Mouse (Mus musculus) MEL (cell line): ENCODE measurements at regions not wholly inside any gene's neighbourhood (a gene's known extent, or its start where the extent isn't known, plus 50 kb on each side); places are given as distances from the start of the nearest gene placed in this dataset.

Experiments
- DNase-seq: peaks from one replicate; pipeline ENCODE4 v3.0.0; 2011; ENCODE audit warnings: low read depth, low spot score
- H3K27ac ChIP-seq: 2 replicates; pipeline ENCODE4 v1.5.1; 2012; ENCODE audit warnings: low read depth, mild to moderate bottlenecking, control low read depth, low read length, moderate library complexity; ENCODE audit not compliant: control insufficient read depth
- H3K27me3 ChIP-seq, 2 experiments: fragments of 150-350 bp in 1 of 2; sonication (generic) in 1 of 2; 2 replicates each; pipeline ENCODE4 v1.6.1; 2012; ENCODE audit warnings: low read length in 2 of 2, mild to moderate bottlenecking in 2 of 2, improper control_type of control experiment in 1 of 2, moderate library complexity in 1 of 2; ENCODE audit not compliant: insufficient read depth in 2 of 2, control insufficient read depth in 1 of 2
- H3K36me3 ChIP-seq, 2 experiments: 2 replicates each; pipeline ENCODE4 v1.6.1; 2012 to 2014; ENCODE audit warnings: low read length in 2 of 2, improper control_type of control experiment in 1 of 2, inconsistent platforms in 1 of 2, mild to moderate bottlenecking in 1 of 2; ENCODE audit not compliant: insufficient read depth in 2 of 2, control insufficient read depth in 1 of 2
- H3K4me1 ChIP-seq, 2 experiments: fragments of 150-350 bp in 1 of 2; sonication (generic) in 1 of 2; 2 replicates each; pipeline ENCODE4 v1.6.1; 2012; ENCODE audit warnings: low read length in 2 of 2, improper control_type of control experiment in 1 of 2, mild to moderate bottlenecking in 1 of 2; ENCODE audit not compliant: insufficient read depth in 2 of 2, control insufficient read depth in 1 of 2
- H3K4me3 ChIP-seq, 2 experiments: fragments of 150-350 bp in 1 of 2; sonication (generic) in 1 of 2; 2 replicates each; pipeline ENCODE4 v1.5.1; 2012; ENCODE audit warnings: low read depth in 2 of 2, low read length in 2 of 2, mild to moderate bottlenecking in 2 of 2, moderate library complexity in 2 of 2, control low read depth in 1 of 2, improper control_type of control experiment in 1 of 2; ENCODE audit not compliant: control insufficient read depth in 1 of 2, insufficient read depth in 1 of 2
- H3K79me2 ChIP-seq: 2 replicates; pipeline ENCODE4 v1.6.1; 2012; ENCODE audit warnings: mild to moderate bottlenecking, low read length, moderate library complexity; ENCODE audit not compliant: control insufficient read depth, poor library complexity, insufficient read depth
- H3K9ac ChIP-seq: 2 replicates; pipeline ENCODE4 v1.6.1; 2012; ENCODE audit warnings: low read depth, mild to moderate bottlenecking, control low read depth, low read length, moderate library complexity; ENCODE audit not compliant: control insufficient read depth, poor library complexity, severe bottlenecking
- H3K9me3 ChIP-seq: fragments of 150-350 bp; sonication (generic); replicated peaks from 2 replicates; pipeline ENCODE4 v1.6.1; 2012; ENCODE audit warnings: mild to moderate bottlenecking, low read length, improper control_type of control experiment, moderate library complexity; ENCODE audit not compliant: insufficient read depth
- CHD1 ChIP-seq: IDR thresholded peaks from 2 replicates; pipeline ENCODE4 v1.6.1; 2012; ENCODE audit warnings: low read depth, mild to moderate bottlenecking, inconsistent platforms, low read length, improper control_type of control experiment
- GATA1 ChIP-seq: IDR thresholded peaks from 2 replicates; pipeline ENCODE4 v1.6.1; 2011; ENCODE audit warnings: low read depth, low read length, improper control_type of control experiment
- HCFC1 ChIP-seq: IDR thresholded peaks from 2 replicates; pipeline ENCODE4 v1.6.1; 2012; ENCODE audit warnings: low read depth, mild to moderate bottlenecking, inconsistent platforms, low read length, improper control_type of control experiment, moderate library complexity
- KAT2A ChIP-seq: conservative IDR thresholded peaks from 2 replicates; pipeline ENCODE4 v1.6.1; 2012; ENCODE audit warnings: low read depth, low read length, improper control_type of control experiment, inconsistent platforms
- MAX ChIP-seq: IDR thresholded peaks from 2 replicates; pipeline ENCODE4 v1.6.1; 2011; ENCODE audit warnings: low read length, improper control_type of control experiment
- MEF2A ChIP-seq: IDR thresholded peaks from 2 replicates; pipeline ENCODE4 v1.6.1; 2014; ENCODE audit warnings: low read depth, mild to moderate bottlenecking, inconsistent platforms, low read length, improper control_type of control experiment; ENCODE audit not compliant: poor library complexity, insufficient replicate concordance, severe bottlenecking; ENCODE audit errors: extremely low read depth
- MYC ChIP-seq: IDR thresholded peaks from 2 replicates; pipeline ENCODE4 v1.6.1; 2011; ENCODE audit warnings: low read depth, mild to moderate bottlenecking, low read length, improper control_type of control experiment, moderate library complexity
- NRF1 ChIP-seq: IDR thresholded peaks from 2 replicates; pipeline ENCODE4 v1.6.1; 2014; ENCODE audit warnings: low read depth, mild to moderate bottlenecking, inconsistent platforms, low read length, improper control_type of control experiment, moderate library complexity; ENCODE audit not compliant: poor library complexity, insufficient read depth, severe bottlenecking
- POLR2A ChIP-seq, 2 experiments: IDR thresholded peaks; 2 replicates each; pipeline ENCODE4 v1.6.1; 2011 to 2012; ENCODE audit warnings: low read length in 2 of 2, mild to moderate bottlenecking in 2 of 2, control low read depth in 1 of 2, improper control_type of control experiment in 1 of 2, low read depth in 1 of 2, moderate library complexity in 1 of 2; ENCODE audit not compliant: control insufficient read depth in 1 of 2, insufficient read depth in 1 of 2, poor library complexity in 1 of 2
- POLR2AphosphoS2 ChIP-seq: IDR thresholded peaks from 2 replicates; pipeline ENCODE4 v1.6.1; 2011; ENCODE audit warnings: low read length, improper control_type of control experiment
- POLR2AphosphoS5 ChIP-seq: IDR thresholded peaks from 2 replicates; pipeline ENCODE4 v1.6.1; 2012; ENCODE audit warnings: low read depth, borderline replicate concordance, mild to moderate bottlenecking, inconsistent platforms, low read length, moderate library complexity, mixed read lengths
- RAD21 ChIP-seq: IDR thresholded peaks from 2 replicates; pipeline ENCODE4 v1.6.1; 2011; ENCODE audit warnings: mild to moderate bottlenecking, low read depth, low read length, improper control_type of control experiment
- RCOR1 ChIP-seq: IDR thresholded peaks from 2 replicates; pipeline ENCODE4 v1.6.1; 2012; ENCODE audit warnings: low read depth, mild to moderate bottlenecking, inconsistent platforms, low read length, improper control_type of control experiment
- SIN3A ChIP-seq: IDR thresholded peaks from 2 replicates; pipeline ENCODE4 v1.6.1; 2012; ENCODE audit warnings: low read length, improper control_type of control experiment, inconsistent platforms
- SMC3 ChIP-seq: IDR thresholded peaks from 2 replicates; pipeline ENCODE4 v1.6.1; 2011; ENCODE audit warnings: low read depth, low read length, improper control_type of control experiment
- ZC3H11A ChIP-seq: IDR thresholded peaks from 2 replicates; pipeline ENCODE4 v1.6.1; 2012; ENCODE audit warnings: low read depth, mild to moderate bottlenecking, inconsistent platforms, low read length, improper control_type of control experiment
- ZKSCAN1 ChIP-seq: IDR thresholded peaks from 2 replicates; pipeline ENCODE4 v1.6.1; 2012; ENCODE audit warnings: low read depth, mild to moderate bottlenecking, inconsistent platforms, low read length, improper control_type of control experiment, moderate library complexity
- ZNF384 ChIP-seq: IDR thresholded peaks from 2 replicates; pipeline ENCODE4 v1.6.1; 2012; ENCODE audit warnings: low read depth, mild to moderate bottlenecking, inconsistent platforms, low read length, improper control_type of control experiment

DNA sequence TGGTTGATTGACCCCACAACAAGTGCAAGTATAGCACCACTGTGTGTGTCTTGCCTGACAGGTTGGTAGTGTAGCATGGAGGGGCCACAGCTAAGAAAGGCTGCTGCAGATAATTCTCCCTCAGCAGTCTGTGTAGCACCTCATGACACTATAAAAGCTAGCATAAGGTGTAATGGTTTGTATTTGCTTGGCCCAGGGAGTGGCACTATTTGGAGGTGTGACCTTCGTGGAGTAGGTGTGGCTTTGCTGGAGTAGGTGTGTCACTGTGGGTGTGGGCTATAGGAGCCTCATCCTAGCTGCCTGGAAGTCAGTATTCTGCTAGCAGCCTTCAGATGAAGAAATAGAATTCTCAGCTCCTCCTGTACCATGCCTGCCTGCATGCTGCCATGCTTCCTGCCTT, 140.5 kb downstream of the Btg1 start:
- DNase-seq, result no peak
- TF ChIP-seq POLR2A (IDR thresholded peaks at IDR 0.05; ENCODE audit: control insufficient read depth in 1 of 2, insufficient read depth in 1 of 2, low read depth in 1 of 2, low read length in 2 of 2, poor library complexity in 1 of 2), result no peak
- TF ChIP-seq ZC3H11A, result no peak
- no peak for TF ChIP-seq POLR2AphosphoS2
- no peak for TF ChIP-seq SMC3
- no peak for TF ChIP-seq KAT2A

DNA sequence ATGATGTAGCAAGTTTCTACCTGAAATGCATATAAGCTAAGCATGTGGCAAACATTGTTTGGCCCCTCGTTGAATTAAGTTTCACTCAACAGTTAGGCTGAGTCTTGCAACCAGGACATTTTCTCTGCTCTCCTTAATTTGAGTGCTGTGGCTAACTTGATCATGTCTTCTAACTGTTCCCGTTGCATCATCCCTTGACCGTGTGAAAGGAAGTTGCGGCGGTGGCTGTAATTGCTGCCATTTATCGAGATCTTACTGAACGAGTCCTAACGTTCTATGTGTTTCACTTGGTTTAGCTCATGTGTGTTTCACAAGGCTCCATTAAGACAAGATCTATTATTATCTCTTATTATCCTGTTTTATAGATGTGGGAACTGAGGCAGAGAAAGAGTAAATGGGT, 144.8 kb downstream of the Btg1 start:
- Histone ChIP-seq H3K4me1 (no peaks in the 10 kb centered on the region), H3K9me3 (no peaks in the 10 kb centered on the region)
- TF ChIP-seq MYC (no peak), SMC3 (no peak), HCFC1 (no peak), MEF2A (no peak), SIN3A (no peak), CHD1 (no peak), RAD21 (no peak), ZNF384 (no peak)

More for the DNA sequence above, 140.5 kb downstream of the Btg1 start:
- Histone ChIP-seq H3K27me3 (no peaks in the 10 kb centered on the region), H3K36me3 (no peaks in the 10 kb centered on the region), H3K27ac (no peak overlapping the region), H3K4me1 (no peaks in the 10 kb centered on the region), H3K9ac (no peak overlapping the region), H3K79me2 (no peaks in the 10 kb centered on the region), H3K9me3 (no peaks in the 10 kb centered on the region), H3K4me3 (no peak overlapping the region)

DNA sequence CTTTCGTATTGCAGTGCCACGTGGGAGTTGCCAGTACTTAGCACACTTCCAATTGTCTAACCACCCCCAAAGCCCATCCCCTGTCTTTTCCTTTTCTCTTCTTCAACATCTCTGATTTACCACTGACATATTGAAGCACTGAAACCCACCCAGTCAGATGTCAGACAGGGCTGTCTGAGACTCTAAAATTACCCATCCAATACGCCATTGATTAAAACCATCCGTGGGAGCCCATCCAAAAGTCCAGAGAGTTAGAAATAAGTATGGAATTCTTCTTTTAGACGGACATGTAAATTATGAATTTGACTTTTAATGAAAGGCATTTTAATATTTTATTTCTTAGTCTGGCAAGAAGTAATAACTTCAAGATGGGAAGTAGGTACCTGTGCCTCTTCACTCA, 148.8 kb downstream of the Btg1 start:
- H3K36me3 ChIP-seq, result no peaks in the 10 kb centered on the region
- H3K4me1 ChIP-seq, result no peaks in the 10 kb centered on the region
- no peak overlapping the region for H3K27ac ChIP-seq
- H3K9ac ChIP-seq, result no peak overlapping the region
- H3K79me2 ChIP-seq, result no peaks in the 10 kb centered on the region
- TF ChIP-seq POLR2AphosphoS5, result no peak
- no peak for TF ChIP-seq MYC
- TF ChIP-seq POLR2A (IDR thresholded peaks at IDR 0.05; ENCODE audit: control insufficient read depth in 1 of 2, insufficient read depth in 1 of 2, low read depth in 1 of 2, low read length in 2 of 2, poor library complexity in 1 of 2), result no peak
- TF ChIP-seq MEF2A, result no peak
- TF ChIP-seq ZKSCAN1, result no peak
- TF ChIP-seq RCOR1, result no peak
- TF ChIP-seq GATA1, result no peak
- TF ChIP-seq KAT2A, result no peak
- no peak for TF ChIP-seq MAX
- TF ChIP-seq NRF1, result no peak
- H3K9me3 ChIP-seq, result no peaks in the 10 kb centered on the region
- H3K4me3 ChIP-seq, result no peak overlapping the region
- no peak for DNase-seq
- no peaks in the 10 kb centered on the region for H3K27me3 ChIP-seq

More for the DNA sequence above, 144.8 kb downstream of the Btg1 start:
- no peak overlapping the region for H3K27ac ChIP-seq
- no peak overlapping the region for H3K4me3 ChIP-seq
- H3K27me3 ChIP-seq, result no peaks in the 10 kb centered on the region
- no peaks in the 10 kb centered on the region for H3K79me2 ChIP-seq
- no peak overlapping the region for H3K9ac ChIP-seq
- DNase-seq, result no peak
- H3K36me3 ChIP-seq, result no peaks in the 10 kb centered on the region
